Mouse (Mus musculus) myocyte (in vitro differentiated cells): ENCODE data around the gene Zfp697.

Experiments
- CEBPB ChIP-seq: IDR thresholded peaks from 2 replicates; pipeline ENCODE4 v1.6.1; 2011; ENCODE audit warnings: mild to moderate bottlenecking, moderate library complexity; ENCODE audit not compliant: poor library complexity, insufficient read depth, severe bottlenecking
- E2F4 ChIP-seq: IDR thresholded peaks from one replicate; pipeline ENCODE4 v1.6.1; 2011; ENCODE audit warnings: mild to moderate bottlenecking, control low read depth, moderate library complexity; ENCODE audit not compliant: insufficient read depth
- MAX ChIP-seq: IDR thresholded peaks from one replicate; pipeline ENCODE4 v1.6.1; 2011; ENCODE audit warnings: low read depth, mild to moderate bottlenecking, control low read depth
- MYOD1 ChIP-seq, 3 experiments: IDR thresholded peaks; one replicate each; pipeline ENCODE4 v1.6.1; 2011; ENCODE audit warnings: control low read depth in 2 of 3, low read depth in 2 of 3, mild to moderate bottlenecking in 2 of 3, moderate library complexity in 1 of 3; ENCODE audit not compliant: insufficient read length in 2 of 3, control insufficient read depth in 1 of 3
- MYOG ChIP-seq, 3 experiments: IDR thresholded peaks; one replicate each; pipeline ENCODE4 v1.6.1; 2011; ENCODE audit warnings: control low read depth in 2 of 3, low read depth in 2 of 3, mild to moderate bottlenecking in 2 of 3; ENCODE audit not compliant: insufficient read length in 2 of 3, control insufficient read depth in 1 of 3, insufficient read depth in 1 of 3
- POLR2A ChIP-seq: IDR thresholded peaks from one replicate; pipeline ENCODE4 v1.6.1; 2011; ENCODE audit warnings: low read depth, mild to moderate bottlenecking, control low read depth, moderate library complexity; ENCODE audit not compliant: insufficient read length
- POLR2AphosphoS2 ChIP-seq: IDR thresholded peaks from one replicate; pipeline ENCODE4 v1.6.1; 2011; ENCODE audit warnings: low read depth, control low read depth; ENCODE audit not compliant: insufficient read length
- REST ChIP-seq: IDR thresholded peaks from one replicate; pipeline ENCODE4 v1.6.1; 2011; ENCODE audit warnings: mild to moderate bottlenecking, control low read depth, moderate library complexity; ENCODE audit not compliant: insufficient read depth, insufficient read length
- SRF ChIP-seq: IDR thresholded peaks from one replicate; pipeline ENCODE4 v1.6.1; 2011; ENCODE audit warnings: low read depth; ENCODE audit not compliant: control insufficient read depth, insufficient read length
- TCF12 ChIP-seq: IDR thresholded peaks from one replicate; pipeline ENCODE4 v1.6.1; 2011; ENCODE audit warnings: mild to moderate bottlenecking, control low read depth; ENCODE audit not compliant: poor library complexity, insufficient read depth, severe bottlenecking
- USF1 ChIP-seq: IDR thresholded peaks from one replicate; pipeline ENCODE4 v1.6.1; 2011; ENCODE audit warnings: low read depth, mild to moderate bottlenecking, control low read depth, moderate library complexity

DNA sequence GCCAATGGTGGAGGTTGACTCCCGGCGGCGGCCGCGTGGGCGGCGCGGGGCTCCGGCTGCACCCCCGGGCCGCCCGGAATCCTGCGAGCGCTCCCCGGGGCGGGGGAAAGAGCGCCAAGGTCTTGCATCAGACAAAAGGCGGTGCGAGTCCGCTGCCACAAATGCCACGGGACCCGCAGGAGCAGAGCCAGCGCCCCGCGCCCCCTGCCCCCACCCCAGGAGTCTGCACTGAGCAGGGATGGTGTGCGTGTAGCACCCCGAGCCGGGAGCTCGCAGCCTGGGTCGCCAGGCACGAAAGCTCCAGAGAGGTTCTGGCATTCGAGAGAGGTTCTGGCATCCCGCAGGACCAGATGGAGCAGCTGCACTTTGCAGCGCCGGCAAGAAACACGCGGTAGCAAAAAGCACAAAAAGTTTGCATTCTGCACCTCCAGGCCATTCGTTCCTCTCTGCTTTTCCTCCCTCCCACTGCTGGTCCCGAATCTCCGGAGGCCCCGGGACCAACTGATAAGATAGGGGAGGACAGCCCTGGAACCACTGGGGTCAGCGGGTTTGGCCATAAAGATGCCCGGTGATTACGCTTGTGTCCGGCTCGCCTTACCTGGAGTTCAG lies 43.1 kb upstream of the Zfp697 start:
- TF ChIP-seq E2F4 (no peak), USF1 (no peak), SRF (no peak), MYOG (IDR thresholded peaks at IDR 0.05; ENCODE audit: control insufficient read depth in 1 of 3, insufficient read depth in 1 of 3, insufficient read length in 2 of 3, low read depth in 2 of 3) (peak in 1 of 3 experiments; percentile 71), POLR2A (peak; percentile 35), CEBPB (0 out of 2 replicates have a peak, but pooled peaks have one; percentile 24), MYOD1 (IDR thresholded peaks at IDR 0.05; ENCODE audit: control insufficient read depth in 1 of 3, insufficient read length in 2 of 3, low read depth in 2 of 3) (peak in 2 of 3 experiments; percentile 7 to 24), REST (no peak), TCF12 (no peak), POLR2AphosphoS2 (no peak), MAX (no peak)
